Mouse (Mus musculus) thymus, adult 2 months (tissue): ENCODE data around the gene Slit2.

Experiments used
- CTCF ChIP-seq: fragments of 200-500 bp; IDR thresholded peaks from 2 replicates; pipeline ENCODE4 v1.5.1; 2012; ENCODE audit warnings: mild to moderate bottlenecking, control low read depth, low read length, moderate library complexity, borderline replicate concordance; ENCODE audit not compliant: control insufficient read depth, poor library complexity, insufficient read depth; ENCODE audit errors: extremely low read depth
- POLR2A ChIP-seq: fragments of 200-500 bp; IDR thresholded peaks from 2 replicates; pipeline ENCODE4 v1.6.1; 2012; ENCODE audit warnings: mild to moderate bottlenecking, low read length, control low read depth, moderate library complexity; ENCODE audit not compliant: control insufficient read depth, poor library complexity, insufficient read depth; ENCODE audit errors: extremely low read depth

DNA sequence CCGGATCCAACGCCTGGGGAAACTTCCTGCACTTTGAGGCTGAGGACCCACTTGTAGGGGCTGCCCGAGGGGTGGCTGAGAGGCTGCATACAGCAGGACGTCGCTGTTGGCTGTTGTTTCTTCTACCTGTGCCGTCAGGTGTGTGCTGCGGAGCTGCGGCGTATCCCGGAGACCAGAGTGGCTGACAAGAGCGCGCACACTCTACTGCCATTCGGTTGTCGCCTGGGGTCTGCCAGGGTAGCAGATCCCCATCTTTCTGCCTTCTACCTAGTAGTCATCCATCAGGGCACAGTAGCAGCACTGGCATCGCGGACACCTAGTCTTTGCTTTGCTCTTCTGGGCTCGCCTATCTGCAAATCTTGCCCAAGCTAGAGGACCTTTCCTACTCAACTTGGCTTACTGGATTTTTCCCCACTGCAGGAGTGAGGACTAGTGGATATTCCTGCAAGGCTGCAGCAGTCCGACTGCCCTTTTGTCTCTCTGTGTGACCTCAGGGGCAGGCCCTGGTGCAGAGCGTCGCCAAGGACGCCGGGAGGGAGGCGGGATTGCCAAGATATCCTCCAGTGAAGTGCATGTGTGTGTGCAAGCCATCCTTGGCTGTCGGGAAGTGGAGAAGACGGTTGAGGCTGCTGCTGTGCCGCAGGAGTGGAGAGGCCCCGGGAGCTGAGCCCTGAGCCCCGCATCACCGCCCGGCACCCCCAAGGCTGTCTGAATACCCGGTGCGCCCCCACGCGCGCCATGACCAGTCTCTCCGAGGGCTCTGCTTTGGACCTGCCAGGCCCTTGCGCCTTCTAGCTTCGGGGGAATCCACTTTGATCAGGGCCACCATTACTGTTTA is 1.0 kb downstream of the Slit2 start:
- TF ChIP-seq CTCF (no peak), POLR2A (no peak)
